Mouse (Mus musculus) thymus, postnatal 10 days (tissue): ENCODE results near the gene March9.

Experiments used
- DNase-seq, 2 experiments: peaks; one replicate each; pipeline ENCODE4 v3.0.0; 2021; ENCODE audit warnings: low spot score in 2 of 2

The March9 gene

GRCm38 (mm10) chr10:127037641-127038040, 22.3 kb downstream of the March9 start:
- DNase-seq: no peak

- DNase-seq: no peak
Measured at GRCm38 (mm10) chr10:127036273-127036672, 23.7 kb downstream of the March9 start.

GRCm38 (mm10) chr10:127033301-127033741, 26.7 kb downstream of the March9 start:
- DNase-seq: no peak

- DNase-seq: peak; percentile 84 to 94
Measured at GRCm38 (mm10) chr10:127030336-127031296, 29.4 kb downstream of the March9 start, which contains the start of gene Tsfm. Gene Tsfm (minus strand): TSS chr10:127030840.

GRCm38 (mm10) chr10:127018422-127018821, 41.6 kb downstream of the March9 start:
- no peak for DNase-seq

GRCm38 (mm10) chr10:127017071-127017470, 42.9 kb downstream of the March9 start:
- no peak for DNase-seq

- DNase-seq: no peak
Measured at GRCm38 (mm10) chr10:127016488-127016887, 43.5 kb downstream of the March9 start.
